Mouse (Mus musculus) adrenal gland, postnatal 25 days (tissue): ENCODE data around the gene Il17rd. TPM values are rescaled to one million over a fixed set of nuclear protein-coding genes. Genes with fewer than 3 reads are reported as not detected.

ENCODE experiments used
- DNase-seq: peaks from one replicate; pipeline ENCODE4 v3.0.0; 2021; ENCODE audit warnings: mixed read lengths
- total RNA-seq: library from RNA; stranded (reverse); gene quantifications from 2 replicates; pipeline ENCODE4 v1.2.3, GENCODE M21; 2021

Il17rd gene
- total RNA-seq, 1 experiment from 2014 or later, result 3.5 TPM

DNA sequence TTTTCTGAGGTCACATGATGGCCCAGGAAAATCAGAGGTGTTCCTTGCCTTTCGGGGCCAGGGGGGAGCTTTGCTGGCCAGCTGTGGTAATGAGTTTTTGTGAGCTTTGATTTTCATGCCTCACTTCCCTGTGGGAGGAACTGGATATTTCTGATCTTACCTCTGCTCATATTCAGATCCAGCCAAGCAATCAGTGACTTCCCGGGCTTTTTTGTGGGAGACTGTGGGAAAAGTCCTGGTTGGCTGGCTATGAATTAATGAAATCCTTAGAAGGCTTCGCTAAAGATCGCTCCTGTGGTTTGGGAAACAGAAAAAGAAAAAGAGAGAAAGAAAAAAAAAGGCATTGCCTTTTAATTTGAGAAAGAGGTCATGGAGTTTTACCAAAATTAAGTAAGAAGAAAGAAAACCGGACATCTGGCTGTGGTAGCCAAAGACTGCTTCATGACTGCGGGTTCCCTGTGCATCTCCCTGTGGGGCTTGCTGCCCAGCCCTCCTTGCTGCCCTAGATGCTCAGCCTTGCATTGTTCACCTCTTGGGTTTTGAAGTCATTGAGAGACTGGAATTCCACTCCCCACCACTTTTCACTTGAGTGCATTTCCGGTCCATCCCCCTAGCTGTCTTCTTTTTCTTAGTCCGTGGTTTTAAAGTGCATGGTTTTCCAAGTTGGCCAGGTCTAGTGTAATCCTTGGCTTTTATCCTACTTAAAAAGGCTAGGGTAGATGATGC lies 9.7 kb downstream of the Il17rd start:
- no peak for DNase-seq

GRCm38 (mm10) chr14:27050043-27050442 lies 11.3 kb downstream of the Il17rd start:
- DNase-seq, result no peak

DNA sequence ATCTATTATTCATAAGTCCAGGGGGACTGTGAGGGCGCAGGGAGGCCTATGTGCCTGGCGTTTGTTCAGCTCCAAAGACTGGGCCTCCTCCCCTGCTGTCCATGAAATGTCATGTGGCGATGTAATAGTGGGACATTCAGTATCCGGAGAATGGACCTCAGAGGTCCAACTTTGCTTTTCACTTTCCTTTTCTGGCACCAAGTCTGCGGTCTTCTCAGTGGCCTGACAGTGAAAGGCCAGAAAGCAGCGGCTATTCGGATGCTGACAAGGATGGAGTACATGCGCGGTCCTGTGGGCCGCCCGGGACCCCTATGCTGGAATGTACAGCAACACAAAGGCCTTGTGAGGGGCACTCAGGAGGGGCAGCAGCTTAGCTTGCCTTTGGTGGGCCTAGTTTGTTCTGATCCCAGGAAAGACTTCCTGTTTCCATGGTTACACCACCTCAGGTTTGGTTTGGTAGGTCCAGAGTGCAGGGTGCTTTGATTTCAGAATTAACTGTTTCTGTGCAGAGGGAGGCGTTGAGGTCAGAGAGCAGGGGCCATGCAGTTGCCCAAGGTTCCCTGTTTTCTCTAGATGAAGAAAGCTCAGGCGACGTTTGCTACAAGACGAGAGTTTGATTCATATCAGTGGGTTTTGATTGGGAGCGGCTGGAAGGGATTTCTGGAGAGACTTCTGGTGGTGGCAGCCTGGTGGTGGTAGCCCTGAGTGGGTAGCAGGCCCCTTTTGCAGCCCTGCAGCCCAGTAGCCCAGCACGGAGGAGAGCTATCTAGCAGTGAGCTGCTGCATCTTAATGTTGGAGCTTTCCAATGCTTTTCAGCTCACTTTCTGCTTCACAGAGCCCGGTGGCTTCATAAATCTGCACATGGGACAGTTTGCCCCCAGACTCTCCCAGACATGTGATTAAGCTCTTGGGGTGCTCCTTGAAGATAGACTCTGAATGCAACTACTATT lies 12.1 kb downstream of the Il17rd start:
- no peak for DNase-seq

GRCm38 (mm10) chr14:27051511-27051895 lies 12.8 kb downstream of the Il17rd start:
- DNase-seq, result no peak

- no peak for DNase-seq
Observed at GRCm38 (mm10) chr14:27058535-27059223, 19.9 kb downstream of the Il17rd start.

DNA sequence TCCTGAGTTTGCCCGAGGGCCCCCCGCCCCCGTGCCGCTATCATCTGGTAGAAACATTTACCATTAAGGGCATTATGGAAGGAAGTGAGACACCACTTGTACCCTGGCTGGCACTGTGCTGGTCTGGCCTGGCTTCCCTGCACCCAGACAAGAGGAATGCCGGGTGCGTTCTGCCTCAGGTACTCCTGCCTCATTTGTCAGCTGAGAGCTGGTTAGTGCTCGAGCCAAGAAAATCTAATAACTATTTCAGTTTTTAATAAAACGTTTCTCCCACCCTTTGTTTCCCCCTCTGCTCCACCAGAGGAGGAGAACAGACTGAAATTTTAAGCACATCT lies 20.4 kb downstream of the Il17rd start:
- DNase-seq, result no peak

- DNase-seq, result no peak
Observed at GRCm38 (mm10) chr14:27063338-27063737, 24.6 kb downstream of the Il17rd start.

- DNase-seq, result no peak
Observed at GRCm38 (mm10) chr14:27066171-27066929, 27.6 kb downstream of the Il17rd start.

DNA sequence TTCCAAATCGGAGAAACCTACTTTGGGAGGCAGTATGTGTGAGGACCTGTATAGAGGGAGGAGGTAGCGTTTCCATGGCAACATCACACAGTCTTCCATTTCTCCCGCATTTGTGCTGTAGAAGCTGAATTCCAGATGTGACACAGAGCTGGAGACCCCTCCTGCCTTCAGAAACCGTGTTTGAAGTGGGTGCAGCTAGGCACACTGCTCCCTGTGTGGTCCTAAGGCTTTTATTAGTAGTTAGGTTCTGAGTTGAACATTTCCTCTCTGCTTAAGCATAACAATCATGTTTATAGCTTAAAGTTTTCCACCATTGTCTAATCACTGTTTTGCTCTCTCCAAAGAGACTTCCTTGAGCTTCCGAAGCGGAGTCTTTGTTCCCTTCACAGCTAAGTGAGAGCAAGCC lies 29.1 kb downstream of the Il17rd start:
- no peak for DNase-seq

DNA sequence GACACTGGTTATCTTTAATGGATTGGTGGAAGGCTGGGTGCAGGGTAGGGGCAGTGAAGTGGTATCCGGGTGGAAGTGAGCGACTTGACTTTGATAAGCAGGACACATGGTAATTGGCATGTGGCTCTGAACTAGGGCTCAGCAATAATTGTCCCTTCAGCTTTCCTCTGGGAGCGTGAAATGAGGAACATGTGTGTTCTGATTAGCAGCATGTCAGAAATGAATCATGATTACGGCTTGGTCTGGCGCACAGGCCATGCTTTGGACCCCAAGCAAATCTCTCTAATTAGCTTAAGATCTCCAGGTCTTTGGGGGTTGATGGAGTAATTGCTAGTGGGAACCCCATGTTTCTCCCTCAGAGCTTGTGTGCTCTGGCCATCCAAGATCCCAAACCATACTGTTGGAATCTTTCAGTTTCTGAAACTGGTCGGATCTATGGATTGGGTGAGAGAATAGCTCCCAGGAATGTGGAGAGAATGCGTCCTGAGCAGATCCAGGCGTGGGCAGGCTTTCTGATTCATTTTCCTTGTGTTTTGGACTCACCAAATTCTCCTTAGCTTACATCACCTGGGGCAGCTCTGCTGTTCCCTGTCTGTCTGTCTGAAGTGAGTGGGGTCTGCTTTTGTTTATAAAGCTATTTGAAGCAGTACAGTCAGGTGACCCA lies 30.8 kb downstream of the Il17rd start:
- DNase-seq, result no peak

DNA sequence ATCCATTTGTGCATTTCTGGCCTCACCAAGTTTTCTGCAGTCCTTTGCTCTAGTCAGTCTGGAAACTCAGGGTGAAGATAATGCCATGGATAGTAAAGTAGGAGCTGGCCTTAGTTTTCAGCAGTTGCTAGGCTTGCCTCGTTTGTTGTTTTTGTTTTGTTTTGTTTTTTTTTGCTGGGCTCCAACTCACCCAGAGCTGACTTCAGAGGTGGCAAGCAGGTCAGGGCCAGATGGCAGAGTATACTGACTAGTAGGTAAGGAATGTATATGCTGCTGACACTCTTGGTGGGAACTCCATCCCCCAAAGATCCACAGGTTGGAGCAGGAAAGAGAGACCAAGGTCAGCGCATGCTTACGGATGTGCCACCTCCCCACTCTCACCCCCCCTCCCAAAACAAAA lies 31.4 kb downstream of the Il17rd start:
- no peak for DNase-seq

GRCm38 (mm10) chr14:27070758-27071157 lies 32.0 kb downstream of the Il17rd start:
- DNase-seq, result no peak

GRCm38 (mm10) chr14:27071985-27072384 lies 33.2 kb downstream of the Il17rd start:
- DNase-seq, result peak; percentile 12

DNA sequence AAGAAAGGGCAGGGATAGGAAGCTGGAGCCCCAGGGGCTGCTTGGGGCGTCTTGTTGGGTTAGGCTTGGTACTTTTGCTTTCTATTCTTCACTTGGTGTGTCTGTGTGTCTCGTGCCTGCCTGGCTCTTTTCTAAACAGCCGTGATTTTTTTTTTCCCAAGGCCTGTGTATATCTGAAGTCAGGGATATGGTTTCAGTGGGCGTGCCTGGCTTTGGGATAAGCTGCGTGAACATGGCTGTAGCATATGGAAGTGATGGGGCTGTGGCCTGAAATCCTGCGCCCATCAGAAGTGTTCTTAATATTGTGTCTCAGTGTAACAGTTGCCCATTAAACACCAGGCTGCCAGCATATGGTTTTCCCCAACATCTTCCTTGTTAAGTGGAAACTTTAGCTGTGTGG lies 36.3 kb downstream of the Il17rd start:
- no peak for DNase-seq

- no peak for DNase-seq
Observed at GRCm38 (mm10) chr14:27075909-27076521, 37.3 kb downstream of the Il17rd start.

DNA sequence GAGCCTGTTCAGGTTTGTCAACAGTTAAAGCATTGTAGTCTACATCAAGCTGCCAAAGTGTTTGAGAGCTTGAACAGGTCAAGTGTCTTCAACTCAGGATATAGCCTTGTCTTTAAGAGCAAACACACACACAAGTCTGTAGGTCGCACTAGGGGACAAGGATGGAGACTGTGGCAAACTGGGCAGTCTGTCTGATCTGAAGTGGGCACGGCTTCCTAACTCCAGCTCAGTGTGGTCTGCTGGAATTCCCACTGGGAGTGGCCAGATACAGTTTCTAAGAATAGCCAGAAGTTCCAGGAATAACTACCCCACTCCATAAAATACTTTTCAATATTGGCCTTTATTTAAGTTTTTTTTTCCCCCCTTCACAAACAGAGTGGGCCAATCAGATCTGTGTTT lies 37.8 kb downstream of the Il17rd start:
- DNase-seq, result no peak

DNA sequence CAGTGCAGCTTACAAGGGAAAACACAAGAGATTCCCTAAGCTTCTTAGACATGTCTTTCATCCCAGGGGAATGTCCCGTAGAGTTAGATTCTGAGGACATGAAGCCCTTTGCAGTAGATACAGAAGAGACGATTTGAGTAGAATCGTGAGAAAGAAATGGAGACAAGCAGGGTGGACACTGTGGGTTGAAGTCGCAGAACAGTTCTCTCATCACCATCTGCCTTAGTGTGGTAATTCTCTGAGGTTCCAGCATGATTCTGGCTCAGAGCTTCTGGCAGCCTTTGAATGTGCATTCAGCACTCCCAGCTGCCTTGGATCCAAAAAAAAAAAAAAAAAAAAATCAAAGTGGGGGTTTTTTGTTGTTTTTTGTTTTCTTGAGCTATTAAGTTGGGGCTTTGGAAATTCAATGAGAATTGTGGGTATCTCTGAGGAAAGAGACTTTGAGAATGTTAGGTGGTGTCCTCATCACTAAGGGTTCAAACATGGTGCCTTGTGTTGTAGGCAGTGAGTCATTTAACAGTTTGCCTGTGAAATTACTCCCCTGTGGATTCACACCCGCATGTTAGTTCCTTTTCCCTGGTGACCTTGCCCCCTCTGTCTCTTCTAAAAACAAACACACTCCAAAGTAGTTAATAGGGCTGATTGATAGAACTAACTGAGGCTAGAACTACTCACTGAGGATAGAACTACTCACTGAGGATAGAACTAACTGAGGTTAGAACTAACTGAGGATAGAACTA lies 43.0 kb downstream of the Il17rd start:
- no peak for DNase-seq

DNA sequence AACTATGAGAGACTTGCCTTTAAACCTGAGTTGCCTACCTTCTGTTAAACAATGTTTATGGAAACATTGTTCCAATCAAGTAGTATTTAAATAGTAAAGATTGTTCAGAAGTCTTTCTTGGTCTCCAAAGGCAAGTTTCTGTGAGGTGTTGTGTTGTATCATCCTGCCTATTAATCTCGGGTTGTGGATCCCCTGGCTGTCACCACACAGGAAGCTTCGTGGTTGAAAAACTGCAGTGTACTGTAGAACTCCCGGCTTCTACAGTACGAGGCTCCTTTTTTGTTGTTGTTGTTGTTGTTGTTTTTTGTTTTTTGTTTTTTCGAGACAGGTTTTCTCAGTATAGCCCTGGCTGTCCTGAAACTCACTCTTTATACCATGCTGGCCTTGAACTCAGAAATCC lies 46.7 kb downstream of the Il17rd start:
- DNase-seq, result no peak

DNA sequence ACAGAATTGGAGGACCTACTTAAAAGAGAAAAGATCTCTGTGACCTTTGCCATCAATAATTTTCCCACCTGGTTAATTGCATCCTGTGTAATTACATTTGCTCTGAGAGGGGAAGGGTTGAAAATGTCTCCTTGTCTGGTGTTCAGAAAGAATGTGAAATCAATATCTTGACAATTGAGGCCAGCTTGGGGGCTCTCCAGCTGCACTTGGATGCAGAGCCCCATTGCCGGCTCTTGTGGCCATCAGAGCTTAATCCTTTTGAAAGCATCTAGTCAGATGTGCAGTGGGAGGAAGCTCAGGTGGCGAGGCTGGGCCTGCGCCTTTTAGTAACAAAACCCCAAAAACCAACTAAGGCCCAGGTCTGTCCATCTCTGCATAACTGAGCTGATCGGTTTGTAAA lies 47.3 kb downstream of the Il17rd start:
- no peak for DNase-seq

- DNase-seq, result no peak
Observed at GRCm38 (mm10) chr14:27094247-27094646, 55.5 kb downstream of the Il17rd start.

DNA sequence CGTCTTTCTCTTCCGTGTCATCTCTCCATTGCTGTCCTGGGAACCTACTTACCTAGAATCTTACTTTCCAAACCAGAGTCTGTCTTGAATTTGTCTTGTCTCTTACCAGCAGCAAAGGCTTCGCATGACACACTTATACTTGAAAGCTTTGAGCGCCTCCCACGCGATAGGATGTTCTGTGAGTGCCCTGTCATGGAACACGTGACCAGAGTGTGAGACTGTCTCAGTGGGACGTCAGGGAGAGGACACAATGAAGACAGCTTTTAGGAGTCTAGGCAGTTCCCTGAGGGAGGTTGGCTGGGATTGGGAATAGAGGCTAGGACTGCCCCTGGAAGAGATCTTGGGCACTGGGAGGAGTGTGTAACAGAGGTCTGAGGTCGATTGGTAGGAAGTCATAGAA lies 57.4 kb downstream of the Il17rd start:
- no peak for DNase-seq
